Mouse (Mus musculus) myocyte (in vitro differentiated cells): ENCODE measurements around the gene Nsd2.

Experiments
- E2F4 ChIP-seq: IDR thresholded peaks from one replicate; pipeline ENCODE4 v1.6.1; 2011; ENCODE audit warnings: mild to moderate bottlenecking, control low read depth, moderate library complexity; ENCODE audit not compliant: insufficient read depth
- MYOG ChIP-seq, 3 experiments: IDR thresholded peaks; one replicate each; pipeline ENCODE4 v1.6.1; 2011; ENCODE audit warnings: control low read depth in 2 of 3, low read depth in 2 of 3, mild to moderate bottlenecking in 2 of 3; ENCODE audit not compliant: insufficient read length in 2 of 3, control insufficient read depth in 1 of 3, insufficient read depth in 1 of 3
- POLR2A ChIP-seq: IDR thresholded peaks from one replicate; pipeline ENCODE4 v1.6.1; 2011; ENCODE audit warnings: low read depth, mild to moderate bottlenecking, control low read depth, moderate library complexity; ENCODE audit not compliant: insufficient read length
- TCF12 ChIP-seq: IDR thresholded peaks from one replicate; pipeline ENCODE4 v1.6.1; 2011; ENCODE audit warnings: mild to moderate bottlenecking, control low read depth; ENCODE audit not compliant: poor library complexity, insufficient read depth, severe bottlenecking

DNA sequence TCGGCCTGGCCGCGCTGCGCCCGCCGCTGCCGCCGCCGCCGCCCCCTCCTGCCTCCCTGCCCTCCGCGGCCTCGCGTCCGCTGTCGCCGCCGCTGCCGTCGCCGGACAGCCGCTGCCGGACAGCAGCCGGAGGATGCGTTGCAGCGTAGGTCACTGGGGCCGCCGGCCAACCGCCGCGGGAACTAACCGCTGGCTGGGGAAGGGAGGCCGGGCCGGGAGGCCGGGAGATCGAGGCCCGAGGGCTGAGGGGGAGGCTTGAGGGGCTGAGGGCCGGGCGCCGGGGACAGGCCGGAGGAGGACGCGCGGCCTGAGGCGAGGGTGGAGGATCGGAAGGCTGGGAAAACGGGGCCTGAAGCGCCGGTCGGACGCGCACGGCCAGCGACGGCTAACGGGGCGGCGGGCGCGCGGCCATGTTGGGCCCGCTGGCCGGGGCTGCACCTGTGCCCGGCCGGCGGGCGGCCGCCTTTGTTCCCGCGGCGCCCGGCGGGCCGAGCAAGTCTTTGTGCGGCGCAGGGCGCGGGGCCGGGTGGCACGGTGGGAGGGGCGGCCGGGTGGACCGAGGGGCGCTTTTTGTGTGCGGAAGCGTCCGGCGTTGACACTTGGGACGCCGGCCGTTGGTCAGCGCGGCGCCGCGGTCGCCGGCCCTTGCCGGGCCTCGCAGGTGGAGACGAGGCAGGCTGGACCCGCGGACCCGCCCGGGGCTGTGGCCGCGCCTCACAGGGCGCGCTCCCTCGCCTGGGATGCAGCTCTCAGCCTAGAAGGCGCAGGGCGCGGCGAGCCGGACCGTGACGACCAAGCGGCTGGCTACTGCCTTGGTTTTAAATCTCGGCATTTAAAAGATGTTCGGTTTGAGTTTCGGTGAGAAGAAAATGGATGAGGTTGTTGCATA is 452 bp downstream of the Nsd2 start:
- TF ChIP-seq POLR2A (peak; percentile 50), E2F4 (no peak), TCF12 (no peak), MYOG (IDR thresholded peaks at IDR 0.05; ENCODE audit: control insufficient read depth in 1 of 3, insufficient read depth in 1 of 3, insufficient read length in 2 of 3, low read depth in 2 of 3) (peak in 1 of 3 experiments; percentile 26)
